In the genomic region with DNA sequence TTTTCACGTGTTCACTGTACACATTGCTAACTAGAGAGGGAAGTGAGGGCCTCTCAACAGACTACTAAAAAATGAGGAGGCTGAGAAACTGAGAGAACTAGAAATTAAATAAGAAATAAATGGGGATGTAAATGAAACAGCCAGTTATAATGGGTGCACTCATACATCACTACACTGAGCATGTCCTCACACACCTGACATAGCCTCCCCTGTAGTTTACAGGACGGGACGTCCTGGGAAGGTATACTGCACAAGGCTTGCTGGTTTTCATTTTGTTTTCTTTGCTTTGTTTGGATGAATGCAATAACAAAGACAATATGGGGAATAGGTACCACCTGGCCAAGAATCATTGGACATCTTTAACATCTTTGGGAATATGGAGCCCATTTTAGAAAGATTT, we compare ENCODE assay signal across 16 mouse cellular contexts.
DNase-seq lines count a peak whose midpoint lies in the region; ATAC-seq and TF ChIP-seq lines count a peak whose summit lies in the region.
"Had no signal": no experiment of that assay in that cellular context is flagged by ENCODE, and none has a peak within 500 bp of the region (broad histone marks: within the 10 kb centered on the region; RNA-seq: fewer than 3 reads in every experiment).

No protein-coding gene starts in this region.

- H3K27ac ChIP-seq in hindbrain, embryonic 13.5 days, result peak overlapping the region; percentile 82
- no peak overlapping the region for H3K27ac ChIP-seq in hindbrain, embryonic 10.5 days
- no peak overlapping the region for H3K27ac ChIP-seq in cortical plate, adult 2 months (ENCODE audit: insufficient read depth, low read length)
- peak overlapping the region; percentile 86 for H3K27ac ChIP-seq in hindbrain, postnatal 0 days
- H3K27ac ChIP-seq: liver, embryonic 13.5 days; macrophage; stomach, embryonic 15.5 days had no signal

- DNase-seq in hindbrain, embryonic 10.5 days (ENCODE audit: low spot score), result no peak
- peak; percentile 50 for DNase-seq in brain, embryonic 14.5 days (ENCODE audit: low read depth)
- no peak for DNase-seq in hindbrain, postnatal 0 days (ENCODE audit: low spot score)
- DNase-seq in cerebellum, adult 8-10 months, result no peak
- DNase-seq: adrenal gland, postnatal 14 days; embryo, embryonic 11 days; kidney, postnatal 14 days; liver, embryonic 13.5 days; spleen, adult 18-20 months had no signal

- peak overlapping the region; percentile 14; the same call in 1 of the 2 replicates for H3K4me3 ChIP-seq in hindbrain, embryonic 13.5 days
- no peak overlapping the region for H3K4me3 ChIP-seq in hindbrain, embryonic 10.5 days
- peak overlapping the region; percentile 10; the same call in 1 of the 2 replicates for H3K4me3 ChIP-seq in cortical plate, adult 2 months (ENCODE audit: insufficient read depth, low read length)
- peak overlapping the region; percentile 81 for H3K4me3 ChIP-seq in hindbrain, postnatal 0 days (ENCODE audit: low read length)
- H3K4me3 ChIP-seq: erythroblast, embryonic 14.5 days; liver, embryonic 13.5 days; stomach, embryonic 15.5 days had no signal

- H3K9me3 ChIP-seq in hindbrain, embryonic 13.5 days, result no peaks in the 10 kb centered on the region
- no peaks in the 10 kb centered on the region for H3K9me3 ChIP-seq in hindbrain, embryonic 10.5 days
- H3K9me3 ChIP-seq in hindbrain, postnatal 0 days (ENCODE audit: low read length), result no peaks in the 10 kb centered on the region
- H3K9me3 ChIP-seq: liver, embryonic 13.5 days; stomach, embryonic 15.5 days had no signal

- TF ChIP-seq CTCF in brain, embryonic 14.5 days (IDR thresholded peaks at IDR 0.05; ENCODE audit: borderline replicate concordance, extremely low read depth, insufficient read depth, insufficient read length), result no peak
- TF ChIP-seq CTCF in cortical plate, adult 2 months (IDR thresholded peaks at IDR 0.05; ENCODE audit: extremely low read depth, insufficient read depth, low read length), result no peak
- TF ChIP-seq CTCF in hindbrain, postnatal 0 days (IDR thresholded peaks at IDR 0.05; ENCODE audit: low read depth), result no peak

- peaks cover 7% of the 10 kb centered on the region for H3K36me3 ChIP-seq in hindbrain, embryonic 13.5 days
- peaks cover 19% of the 10 kb centered on the region for H3K36me3 ChIP-seq in hindbrain, embryonic 10.5 days
- H3K36me3 ChIP-seq in hindbrain, postnatal 0 days (ENCODE audit: insufficient read depth, low read length), result 0 out of 2 replicates have a peak, but pooled peaks cover 6% of the 10 kb centered on the region

- H3K4me1 ChIP-seq in hindbrain, embryonic 13.5 days (replicated peaks), result peaks cover 53% of the 10 kb centered on the region
- peaks cover 9% of the 10 kb centered on the region for H3K4me1 ChIP-seq in hindbrain, embryonic 10.5 days (replicated peaks)
- peaks cover 9% of the 10 kb centered on the region; the same call in 1 of the 2 replicates for H3K4me1 ChIP-seq in cortical plate, adult 2 months (ENCODE audit: control insufficient read depth, insufficient read depth, low read length)
- H3K4me1 ChIP-seq in hindbrain, postnatal 0 days (ENCODE audit: insufficient read depth, low read length), result 0 out of 2 replicates have a peak, but pooled peaks cover 3% of the 10 kb centered on the region

- no peak for ATAC-seq in hindbrain, embryonic 13.5 days (ENCODE audit: low FRiP score)
- no peak for ATAC-seq in hindbrain, postnatal 0 days
- ATAC-seq in erythroid progenitor cell, adult 5-6 weeks (replicated peaks; ENCODE audit: low FRiP score, poor library complexity, severe bottlenecking), result no peak
- ATAC-seq: intestine, postnatal 0 days had no signal

- H3K9ac ChIP-seq in hindbrain, embryonic 13.5 days, result peak overlapping the region; percentile 53
- H3K9ac ChIP-seq in hindbrain, postnatal 0 days (replicated peaks; ENCODE audit: low read length), result 0 out of 2 replicates have a peak overlapping the region, but pooled peaks have one; percentile 58
- H3K9ac ChIP-seq: liver, embryonic 13.5 days; stomach, embryonic 15.5 days had no signal

- no peaks in the 10 kb centered on the region for H3K27me3 ChIP-seq in hindbrain, embryonic 13.5 days
- H3K27me3 ChIP-seq in hindbrain, embryonic 10.5 days (ENCODE audit: insufficient read depth, poor library complexity, severe bottlenecking), result peaks cover 37% of the 10 kb centered on the region
- H3K27me3 ChIP-seq in hindbrain, postnatal 0 days (ENCODE audit: insufficient read depth, low read length), result no peaks in the 10 kb centered on the region
- H3K27me3 ChIP-seq: liver, embryonic 13.5 days; stomach, embryonic 15.5 days had no signal

- H3K4me2 ChIP-seq in hindbrain, embryonic 13.5 days, result peak overlapping the region; percentile 48
- peak overlapping the region; percentile 74 for H3K4me2 ChIP-seq in hindbrain, postnatal 0 days (ENCODE audit: low read depth, low read length)
- H3K4me2 ChIP-seq: liver, embryonic 13.5 days; stomach, embryonic 15.5 days had no signal

- 65% methylated on average over 3 of the region's 3 CpGs for WGBS in hindbrain, embryonic 13.5 days
- WGBS in hindbrain, embryonic 10.5 days, result 84% methylated on average over 3 of the region's 3 CpGs
- WGBS in hindbrain, postnatal 0 days, result 35% methylated on average over 3 of the region's 3 CpGs

- no peak for TF ChIP-seq POLR2A in brain, embryonic 14.5 days (IDR thresholded peaks at IDR 0.05; ENCODE audit: borderline replicate concordance, extremely low read depth, insufficient read depth, insufficient read length, poor library complexity, severe bottlenecking)
- no peak for TF ChIP-seq POLR2A in cortical plate, adult 2 months (IDR thresholded peaks at IDR 0.05; ENCODE audit: extremely low read depth, insufficient read depth, low read length)

Comparison
In these comparisons a context has a peak if more than half of its experiments do, and no peak if none do; other contexts are left out.
1. H3K27ac ChIP-seq: peak in hindbrain, embryonic 13.5 days (single experiment) and hindbrain, postnatal 0 days (single experiment); none in hindbrain, embryonic 10.5 days (single experiment) and cortical plate, adult 2 months (single experiment).